Mouse (Mus musculus): ENCODE measurements around the gene Cilp2. TPM values are rescaled to one million over a fixed set of nuclear protein-coding genes. Genes with fewer than 3 reads are reported as not detected.

Cilp2 gene
- polyA plus RNA-seq, 1 experiment: 0.11 TPM

- no peak overlapping the region for H3K4me3 ChIP-seq (ENCODE audit: extremely low read depth, insufficient read depth, insufficient read length)
- WGBS: 81% methylated on average over 6 of the region's 6 CpGs
- DNase-seq (ENCODE audit: low read depth in 1 of 2, low spot score in 2 of 2): no peak
- TF ChIP-seq POLR2A (IDR thresholded peaks at IDR 0.05; ENCODE audit: low read depth, low read length) (no peak), CTCF (IDR thresholded peaks at IDR 0.05; ENCODE audit: extremely low read depth, insufficient read depth, insufficient read length, insufficient replicate concordance) (no peak)
- no peaks in the 10 kb centered on the region for H3K4me1 ChIP-seq (ENCODE audit: control insufficient read depth, insufficient read depth, insufficient read length)
- peaks cover 12% of the 10 kb centered on the region for H3K36me3 ChIP-seq (ENCODE audit: control insufficient read depth, insufficient read depth, low read length)
- no peak overlapping the region for H3K27ac ChIP-seq (ENCODE audit: insufficient read depth, low read length)
- no peaks in the 10 kb centered on the region for H3K27me3 ChIP-seq (ENCODE audit: control insufficient read depth, insufficient read depth, low read length)
Observed at GRCm38 (mm10) chr8:69894836-69895332, 7.4 kb upstream of the Cilp2 start.

GRCm38 (mm10) chr8:69893863-69894262 is 6.4 kb upstream of the Cilp2 start:
- H3K27ac ChIP-seq (ENCODE audit: insufficient read depth, low read length): no peak overlapping the region
- peaks cover 4% of the 10 kb centered on the region for H3K4me1 ChIP-seq (ENCODE audit: control insufficient read depth, insufficient read depth, insufficient read length)
- no peak overlapping the region for H3K4me3 ChIP-seq (ENCODE audit: extremely low read depth, insufficient read depth, insufficient read length)
- no peak for TF ChIP-seq CTCF (IDR thresholded peaks at IDR 0.05; ENCODE audit: extremely low read depth, insufficient read depth, insufficient read length, insufficient replicate concordance)
- no peak for TF ChIP-seq POLR2A (IDR thresholded peaks at IDR 0.05; ENCODE audit: low read depth, low read length)
- peaks cover 12% of the 10 kb centered on the region for H3K36me3 ChIP-seq (ENCODE audit: control insufficient read depth, insufficient read depth, low read length)
- peaks cover 4% of the 10 kb centered on the region for H3K27me3 ChIP-seq (ENCODE audit: control insufficient read depth, insufficient read depth, low read length)
- 88% methylated on average over 17 of the region's 17 CpGs for WGBS
- DNase-seq (ENCODE audit: low read depth in 1 of 2, low spot score in 2 of 2): no peak

GRCm38 (mm10) chr8:69890813-69891241 is 3.3 kb upstream of the Cilp2 start:
- peak in 1 of 2 experiments; percentile 35 for DNase-seq (ENCODE audit: low read depth in 1 of 2, low spot score in 2 of 2)
- no peak overlapping the region for H3K4me3 ChIP-seq (ENCODE audit: extremely low read depth, insufficient read depth, insufficient read length)
- H3K36me3 ChIP-seq (ENCODE audit: control insufficient read depth, insufficient read depth, low read length): peaks cover 12% of the 10 kb centered on the region
- TF ChIP-seq POLR2A (IDR thresholded peaks at IDR 0.05; ENCODE audit: low read depth, low read length) (no peak), CTCF (IDR thresholded peaks at IDR 0.05; ENCODE audit: extremely low read depth, insufficient read depth, insufficient read length, insufficient replicate concordance) (peak; percentile 53; the same call in 1 of the 2 replicates)
- no peak overlapping the region for H3K27ac ChIP-seq (ENCODE audit: insufficient read depth, low read length)
- WGBS: 46% methylated on average over 19 of the region's 19 CpGs
- H3K27me3 ChIP-seq (ENCODE audit: control insufficient read depth, insufficient read depth, low read length): peaks cover 26% of the 10 kb centered on the region
- peaks cover 23% of the 10 kb centered on the region for H3K4me1 ChIP-seq (ENCODE audit: control insufficient read depth, insufficient read depth, insufficient read length)

- H3K4me1 ChIP-seq (ENCODE audit: control insufficient read depth, insufficient read depth, insufficient read length): peaks cover 23% of the 10 kb centered on the region
- H3K4me3 ChIP-seq (ENCODE audit: extremely low read depth, insufficient read depth, insufficient read length): no peak overlapping the region; the same call in 1 of the 2 replicates
- no peak for TF ChIP-seq CTCF (IDR thresholded peaks at IDR 0.05; ENCODE audit: extremely low read depth, insufficient read depth, insufficient read length, insufficient replicate concordance)
- TF ChIP-seq POLR2A (IDR thresholded peaks at IDR 0.05; ENCODE audit: low read depth, low read length): no peak
- H3K27ac ChIP-seq (ENCODE audit: insufficient read depth, low read length): no peak overlapping the region
- H3K27me3 ChIP-seq (ENCODE audit: control insufficient read depth, insufficient read depth, low read length): peaks cover 37% of the 10 kb centered on the region
- DNase-seq (ENCODE audit: low read depth in 1 of 2, low spot score in 2 of 2): no peak
- 11% methylated on average over 32 of the region's 32 CpGs for WGBS
- peaks cover 7% of the 10 kb centered on the region for H3K36me3 ChIP-seq (ENCODE audit: control insufficient read depth, insufficient read depth, low read length)
Observed at GRCm38 (mm10) chr8:69888902-69889301, 1.4 kb upstream of the Cilp2 start.

- DNase-seq (ENCODE audit: low read depth in 1 of 2, low spot score in 2 of 2): no peak
- Histone ChIP-seq H3K27me3 (ENCODE audit: control insufficient read depth, insufficient read depth, low read length) (peaks cover 37% of the 10 kb centered on the region), H3K4me3 (ENCODE audit: extremely low read depth, insufficient read depth, insufficient read length) (peak overlapping the region; percentile 48), H3K4me1 (ENCODE audit: control insufficient read depth, insufficient read depth, insufficient read length) (peaks cover 23% of the 10 kb centered on the region), H3K36me3 (ENCODE audit: control insufficient read depth, insufficient read depth, low read length) (peaks cover 2% of the 10 kb centered on the region; the same call in 1 of the 2 replicates), H3K27ac (ENCODE audit: insufficient read depth, low read length) (no peak overlapping the region)
- WGBS: 5% methylated on average over 24 of the region's 24 CpGs
- TF ChIP-seq CTCF (IDR thresholded peaks at IDR 0.05; ENCODE audit: extremely low read depth, insufficient read depth, insufficient read length, insufficient replicate concordance): no peak
- TF ChIP-seq POLR2A (IDR thresholded peaks at IDR 0.05; ENCODE audit: low read depth, low read length): no peak
Observed at GRCm38 (mm10) chr8:69888244-69888866, 868 bp upstream of the Cilp2 start.

- TF ChIP-seq POLR2A (IDR thresholded peaks at IDR 0.05; ENCODE audit: low read depth, low read length): no peak
- no peak for TF ChIP-seq CTCF (IDR thresholded peaks at IDR 0.05; ENCODE audit: extremely low read depth, insufficient read depth, insufficient read length, insufficient replicate concordance)
- peaks cover 59% of the 10 kb centered on the region for H3K27me3 ChIP-seq (ENCODE audit: control insufficient read depth, insufficient read depth, low read length)
- no peak overlapping the region for H3K4me3 ChIP-seq (ENCODE audit: extremely low read depth, insufficient read depth, insufficient read length)
- no peak overlapping the region for H3K27ac ChIP-seq (ENCODE audit: insufficient read depth, low read length)
- H3K36me3 ChIP-seq (ENCODE audit: control insufficient read depth, insufficient read depth, low read length): no peaks in the 10 kb centered on the region
- 52% methylated on average over 13 of the region's 13 CpGs for WGBS
- peaks cover 34% of the 10 kb centered on the region for H3K4me1 ChIP-seq (ENCODE audit: control insufficient read depth, insufficient read depth, insufficient read length)
- DNase-seq (ENCODE audit: low read depth in 1 of 2, low spot score in 2 of 2): no peak
Observed at GRCm38 (mm10) chr8:69884141-69884540, 3.3 kb downstream of the Cilp2 start.

Data from spleen, adult 2 months (tissue).